In genomic region chr11:29254643-29255042, GRCm38 (mm10) we compare ENCODE assay signal across 15 mouse cellular contexts.
"Had no signal": no experiment of that assay in that cellular context is flagged by ENCODE, and none has a peak within 500 bp of the region (broad histone marks: within the 10 kb centered on the region; RNA-seq: fewer than 3 reads in every experiment).

No protein-coding gene starts in this region.

- H3K9ac ChIP-seq: neural tube, embryonic 15.5 days; stomach, embryonic 15.5 days had no signal

- H3K4me2 ChIP-seq: neural tube, embryonic 15.5 days; stomach, embryonic 15.5 days had no signal

- DNase-seq: retina, postnatal 1 day; right cerebral cortex, adult 18-20 months; right cerebral cortex, postnatal 14 days; right cerebral cortex, postnatal 25 days; right cerebral cortex, postnatal 4 days; spleen, adult 18-20 months; thymus, adult 18-20 months; thymus, adult 2 months; thymus, postnatal 14 days; thymus, postnatal 25 days; thymus, postnatal 36 days; thymus, postnatal 4 days had no signal

- H3K9me3 ChIP-seq: neural tube, embryonic 15.5 days; stomach, embryonic 15.5 days had no signal

- H3K36me3 ChIP-seq: neural tube, embryonic 15.5 days; stomach, embryonic 15.5 days had no signal

- H3K4me3 ChIP-seq: neural tube, embryonic 15.5 days; stomach, embryonic 15.5 days had no signal

- H3K27me3 ChIP-seq: neural tube, embryonic 15.5 days; stomach, embryonic 15.5 days had no signal

- H3K4me1 ChIP-seq: neural tube, embryonic 15.5 days; stomach, embryonic 15.5 days had no signal

- H3K27ac ChIP-seq: neural tube, embryonic 15.5 days; stomach, embryonic 15.5 days; stomach, postnatal 0 days had no signal
